Comparison of ENCODE assay signal across 16 mouse cellular contexts in the genomic region with DNA sequence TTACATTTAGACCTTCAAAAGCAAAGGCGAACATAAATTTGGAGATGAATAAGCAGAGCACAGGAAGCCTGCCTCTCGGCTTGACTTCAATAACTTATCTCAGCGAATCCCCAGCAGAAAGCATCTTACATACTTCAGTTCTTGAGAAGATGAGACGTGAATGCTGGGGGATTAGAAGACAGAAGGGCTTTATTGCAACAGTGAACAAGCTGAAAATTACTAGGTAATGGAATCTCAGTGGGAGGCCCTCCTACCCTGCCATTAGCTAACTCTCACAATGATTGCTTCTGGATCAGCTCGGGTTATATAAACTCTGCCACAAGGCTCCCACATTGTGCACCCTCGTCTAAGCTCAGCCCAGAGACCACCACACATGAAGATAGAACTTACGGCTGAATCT.
DNase-seq lines count a peak whose midpoint lies in the region; ATAC-seq and TF ChIP-seq lines count a peak whose summit lies in the region.
"Had no signal": no experiment of that assay in that cellular context is flagged by ENCODE, and none has a peak within 500 bp of the region (broad histone marks: within the 10 kb centered on the region; RNA-seq: fewer than 3 reads in every experiment).

No protein-coding gene starts in this region.

- H3K36me3 ChIP-seq in forebrain, postnatal 0 days (ENCODE audit: insufficient read depth): no peaks in the 10 kb centered on the region
- H3K36me3 ChIP-seq in forebrain, embryonic 16.5 days (ENCODE audit: control insufficient read depth, insufficient read depth): no peaks in the 10 kb centered on the region
- no peaks in the 10 kb centered on the region for H3K36me3 ChIP-seq in midbrain, embryonic 11.5 days (ENCODE audit: control insufficient read depth, insufficient read depth, low read length)
- H3K36me3 ChIP-seq in midbrain, embryonic 15.5 days (replicated peaks): no peaks in the 10 kb centered on the region
- H3K36me3 ChIP-seq: heart, embryonic 15.5 days; hindbrain, embryonic 13.5 days had no signal

- no peak for ATAC-seq in forebrain, postnatal 0 days
- ATAC-seq in forebrain, embryonic 16.5 days: no peak
- no peak for ATAC-seq in midbrain, embryonic 11.5 days (ENCODE audit: low FRiP score)
- ATAC-seq in midbrain, embryonic 15.5 days (replicated peaks): no peak
- ATAC-seq: activated CD4-positive, CD25-positive, alpha-beta regulatory T cell, adult 4 months; Patski had no signal

- TF ChIP-seq CTCF in forebrain, postnatal 0 days (IDR thresholded peaks at IDR 0.05; ENCODE audit: low read depth): no peak

- H3K4me3 ChIP-seq in forebrain, postnatal 0 days (ENCODE audit: low read depth, low read length): no peak overlapping the region
- no peak overlapping the region for H3K4me3 ChIP-seq in forebrain, embryonic 16.5 days (replicated peaks; ENCODE audit: low read length)
- H3K4me3 ChIP-seq in midbrain, embryonic 11.5 days (ENCODE audit: low read depth, low read length): no peak overlapping the region
- no peak overlapping the region for H3K4me3 ChIP-seq in midbrain, embryonic 15.5 days
- H3K4me3 ChIP-seq: heart, embryonic 15.5 days; hindbrain, embryonic 13.5 days had no signal

- no peaks in the 10 kb centered on the region for H3K27me3 ChIP-seq in forebrain, postnatal 0 days (ENCODE audit: insufficient read depth, low read length)
- H3K27me3 ChIP-seq in forebrain, embryonic 16.5 days (replicated peaks; ENCODE audit: control insufficient read depth, insufficient read depth, low read length): no peaks in the 10 kb centered on the region
- no peaks in the 10 kb centered on the region for H3K27me3 ChIP-seq in midbrain, embryonic 11.5 days (ENCODE audit: control insufficient read depth, insufficient read depth, low read length)
- no peaks in the 10 kb centered on the region for H3K27me3 ChIP-seq in midbrain, embryonic 15.5 days (replicated peaks)
- H3K27me3 ChIP-seq: CH12.LX; heart, embryonic 15.5 days; hindbrain, embryonic 13.5 days; Patski had no signal

- peak; percentile 9 for DNase-seq in forebrain, postnatal 0 days
- peak; percentile 64 for DNase-seq in midbrain, embryonic 11.5 days (ENCODE audit: low spot score, missing footprints)
- peak; percentile 2 for DNase-seq in right cerebral cortex, adult 18-20 months
- no peak for DNase-seq in right cerebral cortex, postnatal 36 days (ENCODE audit: low spot score in 2 of 2)
- DNase-seq: adrenal gland, postnatal 14 days; cerebellum, adult 2 months; gastrocnemius, postnatal 36 days; heart, adult 11 months; heart, postnatal 14 days had no signal

- no peaks in the 10 kb centered on the region for H3K4me1 ChIP-seq in forebrain, postnatal 0 days (ENCODE audit: insufficient read depth)
- peaks cover 8% of the 10 kb centered on the region for H3K4me1 ChIP-seq in forebrain, embryonic 16.5 days (replicated peaks; ENCODE audit: control insufficient read depth, insufficient read depth, low read length)
- peaks cover 10% of the 10 kb centered on the region for H3K4me1 ChIP-seq in midbrain, embryonic 11.5 days (ENCODE audit: control insufficient read depth, insufficient read depth, low read length)
- H3K4me1 ChIP-seq in midbrain, embryonic 15.5 days: peaks cover 14% of the 10 kb centered on the region
- H3K4me1 ChIP-seq: heart, embryonic 15.5 days had no signal

- whole genome bisulfite sequencing in forebrain, postnatal 0 days: 40% methylated on average over 7 of the region's 7 CpGs
- 31% methylated on average over 7 of the region's 7 CpGs for WGBS in forebrain, embryonic 16.5 days
- 52% methylated on average over 7 of the region's 7 CpGs for WGBS in midbrain, embryonic 11.5 days
- 44% methylated on average over 7 of the region's 7 CpGs for WGBS in midbrain, embryonic 15.5 days

- H3K27ac ChIP-seq in forebrain, postnatal 0 days (ENCODE audit: low read depth, low read length): no peak overlapping the region
- no peak overlapping the region for H3K27ac ChIP-seq in forebrain, embryonic 16.5 days (ENCODE audit: low read length)
- H3K27ac ChIP-seq in midbrain, embryonic 11.5 days (ENCODE audit: low read depth, low read length): no peak overlapping the region
- H3K27ac ChIP-seq in midbrain, embryonic 15.5 days: no peak overlapping the region
- H3K27ac ChIP-seq: heart, embryonic 15.5 days; hindbrain, embryonic 13.5 days had no signal

- H3K4me2 ChIP-seq in forebrain, postnatal 0 days (ENCODE audit: low read depth): no peak overlapping the region
- H3K4me2 ChIP-seq in forebrain, embryonic 16.5 days (ENCODE audit: low read length): no peak overlapping the region
- H3K4me2 ChIP-seq in midbrain, embryonic 11.5 days: no peak overlapping the region
- no peak overlapping the region for H3K4me2 ChIP-seq in midbrain, embryonic 15.5 days
- H3K4me2 ChIP-seq: heart, embryonic 15.5 days; hindbrain, embryonic 13.5 days had no signal

- H3K9ac ChIP-seq in forebrain, postnatal 0 days: no peak overlapping the region
- H3K9ac ChIP-seq in forebrain, embryonic 16.5 days (replicated peaks; ENCODE audit: low read depth, low read length): no peak overlapping the region
- no peak overlapping the region for H3K9ac ChIP-seq in midbrain, embryonic 11.5 days (ENCODE audit: low read length)
- no peak overlapping the region for H3K9ac ChIP-seq in midbrain, embryonic 15.5 days
- H3K9ac ChIP-seq: heart, embryonic 15.5 days; hindbrain, embryonic 13.5 days had no signal

- no peaks in the 10 kb centered on the region for H3K9me3 ChIP-seq in forebrain, postnatal 0 days (ENCODE audit: low read length)
- no peaks in the 10 kb centered on the region for H3K9me3 ChIP-seq in forebrain, embryonic 16.5 days (ENCODE audit: control insufficient read depth, low read length)
- no peaks in the 10 kb centered on the region for H3K9me3 ChIP-seq in midbrain, embryonic 11.5 days (ENCODE audit: control insufficient read depth, low read length)
- H3K9me3 ChIP-seq in midbrain, embryonic 15.5 days: no peaks in the 10 kb centered on the region
- H3K9me3 ChIP-seq: heart, embryonic 15.5 days; hindbrain, embryonic 13.5 days had no signal

Comparison
In these comparisons a context has a peak if more than half of its experiments do, and no peak if none do; other contexts are left out.
1. DNase-seq: peak in forebrain, postnatal 0 days (single experiment), midbrain, embryonic 11.5 days (single experiment) and right cerebral cortex, adult 18-20 months (single experiment); none in right cerebral cortex, postnatal 36 days (0 of 2).